Mouse (Mus musculus) frontal cortex, postnatal 25 days (tissue): ENCODE measurements at regions not wholly inside any gene's neighbourhood (a gene's known extent, or its start where the extent isn't known, plus 50 kb on each side); places are given as distances from the start of the nearest gene placed in this dataset.

Source experiments
- DNase-seq, 2 experiments: peaks; one replicate each; pipeline ENCODE4 v3.0.0; 2022; ENCODE audit warnings: low spot score in 2 of 2

GRCm38 (mm10) chr2:170294657-170295056 is 133.0 kb downstream of the Bcas1 start:
- DNase-seq: no peak

GRCm38 (mm10) chr2:170291841-170292655 is 135.6 kb downstream of the Bcas1 start:
- DNase-seq: no peak

GRCm38 (mm10) chr2:170289378-170289960 is 138.2 kb downstream of the Bcas1 start:
- no peak for DNase-seq

- no peak for DNase-seq
Observed at GRCm38 (mm10) chr2:170288787-170289186, 138.9 kb downstream of the Bcas1 start.

DNA sequence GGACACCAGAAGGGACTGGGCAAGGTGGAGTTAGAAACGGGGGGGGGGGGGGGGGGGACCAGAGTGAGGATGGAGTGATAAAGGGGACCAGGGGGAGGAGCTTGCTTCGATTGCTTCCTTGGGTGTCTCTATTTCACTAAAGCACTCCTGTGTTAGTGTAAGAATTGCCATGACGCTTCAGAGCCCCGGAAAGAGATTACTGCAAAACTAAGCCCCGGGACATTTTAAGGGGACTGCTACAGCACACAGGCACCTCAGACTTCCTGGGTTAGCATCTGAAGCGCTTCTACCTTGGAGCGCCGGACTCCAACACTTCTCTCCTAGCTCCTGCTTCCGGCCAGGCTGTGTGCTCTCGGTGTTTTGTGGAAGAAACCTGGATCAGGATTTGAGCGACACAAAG is 139.4 kb downstream of the Bcas1 start:
- no peak for DNase-seq

DNA sequence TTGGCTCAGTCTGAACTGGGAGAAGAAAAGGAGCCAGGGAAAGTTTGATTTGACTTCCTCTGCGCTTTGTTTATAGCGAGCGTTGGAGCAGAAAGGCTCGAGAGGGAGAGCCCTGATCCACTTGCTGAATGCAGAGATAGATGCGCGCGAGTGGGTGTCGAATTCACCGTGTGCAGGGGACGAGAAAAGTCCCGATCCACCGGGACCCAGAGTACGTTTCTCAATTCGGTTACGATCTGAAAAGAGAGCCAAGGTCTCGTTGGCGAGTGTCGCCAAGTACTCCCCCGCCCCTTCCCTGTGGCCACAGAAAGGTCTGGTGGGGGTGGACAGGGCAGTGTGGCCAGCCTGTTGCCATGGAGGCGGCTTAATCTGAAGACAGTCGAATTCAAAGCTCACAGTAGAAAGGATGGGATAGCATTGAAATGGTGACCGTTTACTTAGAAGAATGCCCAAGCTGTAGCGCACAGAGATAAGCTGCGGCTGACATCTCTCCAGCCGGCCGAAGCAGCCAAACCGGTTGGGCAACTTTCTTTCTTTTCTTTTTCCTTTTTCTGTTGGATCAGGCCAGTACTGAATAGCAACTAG is 139.5 kb upstream of the Zfp217 start:
- DNase-seq: peak in 1 of 2 experiments; percentile 11

DNA sequence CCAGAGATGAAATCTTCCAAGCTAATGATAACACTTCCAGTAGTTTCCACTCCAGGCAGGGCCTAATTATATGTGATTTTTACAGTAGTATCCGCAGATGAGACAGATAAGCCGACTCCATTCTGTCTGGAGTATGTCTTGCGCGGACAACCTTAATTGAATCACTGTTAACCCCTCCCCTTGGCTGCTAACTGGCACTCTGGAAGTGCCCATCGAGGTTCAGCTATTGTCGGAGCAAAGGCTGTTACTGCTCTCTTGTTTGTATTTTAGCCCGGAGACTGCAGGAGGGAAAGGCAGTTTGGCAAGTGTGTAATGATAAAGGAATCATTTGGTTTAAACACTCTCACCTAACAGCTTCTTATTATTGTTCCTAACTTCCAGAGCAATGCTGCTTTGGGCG is 138.9 kb upstream of the Zfp217 start:
- no peak for DNase-seq

- DNase-seq: no peak
Observed at GRCm38 (mm10) chr2:170282463-170282862, 134.6 kb upstream of the Zfp217 start.

GRCm38 (mm10) chr2:170281311-170282008 is 133.6 kb upstream of the Zfp217 start:
- no peak for DNase-seq

DNA sequence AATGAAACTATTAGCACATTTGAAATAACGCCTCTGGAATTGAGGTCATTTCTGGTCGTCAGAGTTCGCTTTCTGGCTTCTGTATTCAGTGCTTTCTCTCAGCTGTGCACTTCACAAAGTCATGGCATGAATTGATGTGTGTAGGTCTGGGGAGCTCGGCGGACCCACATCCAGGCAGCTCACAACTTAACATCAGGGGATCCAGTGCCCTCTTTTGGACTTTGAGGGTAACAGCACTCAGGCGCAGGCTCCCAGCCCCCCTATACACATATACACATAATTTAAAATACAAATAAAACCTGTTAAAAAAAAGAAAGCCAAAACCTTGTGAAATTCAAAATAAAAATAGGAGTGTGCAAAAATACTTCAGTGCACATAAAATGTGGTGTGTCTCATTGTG is 132.8 kb upstream of the Zfp217 start:
- DNase-seq: no peak

DNA sequence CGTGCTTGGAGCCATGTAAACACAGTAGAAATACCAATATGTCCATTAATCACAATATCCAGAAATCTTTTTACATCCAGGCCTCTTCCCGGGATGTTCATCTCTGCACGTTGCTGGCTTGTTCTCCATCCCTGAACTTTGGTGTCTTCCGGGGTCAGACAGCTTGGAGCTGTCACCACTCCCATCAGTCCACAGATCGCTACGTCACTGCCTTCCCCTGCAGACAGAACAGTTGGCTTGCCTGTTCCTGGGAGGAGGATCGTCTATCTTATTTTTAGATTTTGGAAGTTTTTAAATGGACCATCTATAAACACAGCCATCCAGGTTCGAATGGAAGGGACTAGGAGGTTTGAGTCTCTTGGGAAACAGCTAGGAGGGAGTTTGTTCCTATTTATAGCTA is 130.0 kb upstream of the Zfp217 start:
- DNase-seq: no peak

- no peak for DNase-seq
Observed at GRCm38 (mm10) chr2:170277182-170277767, 129.4 kb upstream of the Zfp217 start.

- no peak for DNase-seq
Observed at GRCm38 (mm10) chr2:170275687-170276086, 127.8 kb upstream of the Zfp217 start.

DNA sequence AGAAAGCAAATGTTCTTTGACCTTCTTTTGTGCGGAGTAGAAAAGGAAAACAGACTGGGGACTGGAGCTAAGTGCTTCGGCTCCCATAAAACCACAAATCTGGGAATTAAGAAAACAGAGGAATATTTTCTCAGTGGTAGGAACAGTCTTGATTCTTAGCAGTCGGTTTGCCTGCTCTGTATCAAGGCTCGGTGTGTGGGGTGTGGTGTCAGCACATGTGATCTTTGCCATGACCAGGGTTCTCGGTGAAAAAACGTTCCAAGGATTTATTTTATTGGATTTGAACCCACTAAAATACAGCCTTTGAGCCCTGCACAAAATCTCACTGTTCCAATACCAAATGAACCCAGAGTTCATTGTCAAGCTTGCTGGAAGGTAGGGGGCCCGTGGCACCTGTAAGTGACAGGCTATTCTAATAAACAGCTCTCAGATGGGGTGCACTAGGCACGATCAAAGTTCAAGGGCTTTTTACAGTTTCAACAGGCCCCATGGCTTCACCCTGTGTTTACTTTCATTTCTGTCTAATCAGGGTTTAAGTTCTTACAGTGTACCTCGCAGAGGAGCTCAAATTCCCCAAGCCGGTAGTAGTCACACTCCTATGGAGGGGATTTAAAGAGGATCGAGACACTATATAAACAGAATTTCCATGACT is 122.1 kb upstream of the Zfp217 start:
- no peak for DNase-seq

GRCm38 (mm10) chr2:170268080-170268479 is 120.2 kb upstream of the Zfp217 start:
- DNase-seq: no peak

DNA sequence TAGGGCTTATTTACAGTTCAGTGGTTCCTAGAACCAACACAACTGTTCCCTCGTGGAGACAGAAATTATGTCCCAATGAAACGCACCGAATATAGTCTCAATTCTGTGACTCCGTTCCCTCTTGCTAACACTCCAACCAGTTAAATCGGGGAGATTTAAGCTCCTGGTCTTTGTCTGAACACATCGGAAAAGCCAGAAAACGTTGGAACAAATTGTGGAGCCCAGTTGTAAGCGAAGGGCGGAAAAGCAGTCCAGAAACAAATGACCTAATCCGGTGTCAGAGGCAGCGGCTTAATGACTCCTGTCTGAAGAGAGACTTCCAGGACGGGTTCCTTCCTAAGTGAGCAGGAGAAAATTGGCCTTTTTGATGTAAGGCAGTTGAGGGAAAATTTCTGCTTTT is 119.2 kb upstream of the Zfp217 start:
- no peak for DNase-seq

GRCm38 (mm10) chr2:170266407-170267101 is 118.7 kb upstream of the Zfp217 start:
- DNase-seq: no peak

GRCm38 (mm10) chr2:170263594-170263993 is 115.7 kb upstream of the Zfp217 start:
- no peak for DNase-seq

- DNase-seq: no peak
Observed at GRCm38 (mm10) chr2:170261191-170261590, 113.3 kb upstream of the Zfp217 start.

DNA sequence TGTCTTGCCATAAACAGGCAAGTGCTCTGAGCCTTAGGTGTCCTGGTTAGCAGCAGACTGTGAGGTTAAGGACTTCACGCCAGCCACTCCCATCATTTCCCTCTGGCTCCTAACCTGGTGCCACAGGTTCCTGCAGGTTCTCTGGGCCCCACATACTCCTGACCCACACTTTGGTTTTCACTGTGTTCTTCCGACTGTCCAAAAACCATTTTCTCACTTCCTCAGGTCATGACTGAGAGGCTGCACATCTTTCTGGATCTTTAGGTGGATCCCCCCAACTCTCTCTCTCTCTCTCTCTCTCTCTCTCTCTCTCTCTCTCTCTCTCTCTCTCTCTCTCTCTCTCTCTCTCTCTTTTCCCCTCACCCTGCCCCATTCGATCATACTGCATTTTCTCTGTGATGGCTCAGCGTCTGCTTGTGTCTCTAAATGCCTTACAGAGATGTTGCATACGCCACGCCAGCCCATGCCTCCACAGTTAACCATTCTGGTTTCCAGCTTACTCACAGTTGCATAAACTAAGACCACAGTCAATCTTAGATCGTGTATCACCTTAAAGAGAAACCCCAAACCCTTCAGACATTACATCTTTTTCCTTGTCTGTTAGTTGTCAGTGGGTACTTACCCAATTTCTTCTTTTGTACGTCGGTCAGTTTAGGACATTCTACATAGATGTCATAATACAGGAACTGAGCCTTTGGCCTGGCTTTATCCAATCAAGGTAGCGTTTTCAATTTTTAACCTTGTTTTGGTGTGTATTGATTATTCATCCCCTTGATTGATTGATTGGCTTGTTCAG is 112.0 kb upstream of the Zfp217 start:
- no peak for DNase-seq
